Mouse (Mus musculus) ovary, postnatal 10 days (tissue): ENCODE results near the gene Rhbdl2.

Experiments used
- DNase-seq: peaks from one replicate; pipeline ENCODE4 v3.0.0; 2022; ENCODE audit warnings: low spot score

Gene Rhbdl2

GRCm38 (mm10) chr4:123814030-123814501 lies 26.4 kb downstream of the Rhbdl2 start:
- no peak for DNase-seq

GRCm38 (mm10) chr4:123819093-123819610 lies 31.5 kb downstream of the Rhbdl2 start:
- no peak for DNase-seq

- no peak for DNase-seq
Observed at GRCm38 (mm10) chr4:123842126-123842525, 54.5 kb downstream of the Rhbdl2 start.

- DNase-seq = no peak
Observed at GRCm38 (mm10) chr4:123856888-123857287, 69.2 kb downstream of the Rhbdl2 start.

- DNase-seq = no peak
Observed at GRCm38 (mm10) chr4:123858090-123858489, 70.4 kb downstream of the Rhbdl2 start.

- DNase-seq = no peak
Observed at GRCm38 (mm10) chr4:123859379-123859778, 71.7 kb downstream of the Rhbdl2 start, which contains the start of gene 4933427I04Rik. Gene 4933427I04Rik, plus strand, starts transcription at chr4:123859679.

GRCm38 (mm10) chr4:123859803-123860202 lies 72.1 kb downstream of the Rhbdl2 start:
- no peak for DNase-seq

GRCm38 (mm10) chr4:123860621-123861020 lies 72.9 kb downstream of the Rhbdl2 start:
- DNase-seq = no peak
